Mouse (Mus musculus) MEL (cell line): Measurements from ENCODE around the gene BC035947. TPM values are rescaled to one million over a fixed set of nuclear protein-coding genes. Genes with fewer than 3 reads are reported as not detected.

Experiments
- DNase-seq: peaks from one replicate; pipeline ENCODE4 v3.0.0; 2011; ENCODE audit warnings: low read depth, low spot score
- H3K27ac ChIP-seq: 2 replicates; pipeline ENCODE4 v1.5.1; 2012; ENCODE audit warnings: low read depth, mild to moderate bottlenecking, control low read depth, low read length, moderate library complexity; ENCODE audit not compliant: control insufficient read depth
- H3K27me3 ChIP-seq, 2 experiments: fragments of 150-350 bp in 1 of 2; sonication (generic) in 1 of 2; 2 replicates each; pipeline ENCODE4 v1.6.1; 2012; ENCODE audit warnings: low read length in 2 of 2, mild to moderate bottlenecking in 2 of 2, improper control_type of control experiment in 1 of 2, moderate library complexity in 1 of 2; ENCODE audit not compliant: insufficient read depth in 2 of 2, control insufficient read depth in 1 of 2
- H3K36me3 ChIP-seq, 2 experiments: 2 replicates each; pipeline ENCODE4 v1.6.1; 2012 to 2014; ENCODE audit warnings: low read length in 2 of 2, improper control_type of control experiment in 1 of 2, inconsistent platforms in 1 of 2, mild to moderate bottlenecking in 1 of 2; ENCODE audit not compliant: insufficient read depth in 2 of 2, control insufficient read depth in 1 of 2
- H3K4me1 ChIP-seq, 2 experiments: fragments of 150-350 bp in 1 of 2; sonication (generic) in 1 of 2; 2 replicates each; pipeline ENCODE4 v1.6.1; 2012; ENCODE audit warnings: low read length in 2 of 2, improper control_type of control experiment in 1 of 2, mild to moderate bottlenecking in 1 of 2; ENCODE audit not compliant: insufficient read depth in 2 of 2, control insufficient read depth in 1 of 2
- H3K4me3 ChIP-seq, 2 experiments: fragments of 150-350 bp in 1 of 2; sonication (generic) in 1 of 2; 2 replicates each; pipeline ENCODE4 v1.5.1; 2012; ENCODE audit warnings: low read depth in 2 of 2, low read length in 2 of 2, mild to moderate bottlenecking in 2 of 2, moderate library complexity in 2 of 2, control low read depth in 1 of 2, improper control_type of control experiment in 1 of 2; ENCODE audit not compliant: control insufficient read depth in 1 of 2, insufficient read depth in 1 of 2
- H3K79me2 ChIP-seq: 2 replicates; pipeline ENCODE4 v1.6.1; 2012; ENCODE audit warnings: mild to moderate bottlenecking, low read length, moderate library complexity; ENCODE audit not compliant: control insufficient read depth, poor library complexity, insufficient read depth
- H3K9ac ChIP-seq: 2 replicates; pipeline ENCODE4 v1.6.1; 2012; ENCODE audit warnings: low read depth, mild to moderate bottlenecking, control low read depth, low read length, moderate library complexity; ENCODE audit not compliant: control insufficient read depth, poor library complexity, severe bottlenecking
- H3K9me3 ChIP-seq: fragments of 150-350 bp; sonication (generic); replicated peaks from 2 replicates; pipeline ENCODE4 v1.6.1; 2012; ENCODE audit warnings: mild to moderate bottlenecking, low read length, improper control_type of control experiment, moderate library complexity; ENCODE audit not compliant: insufficient read depth
- CHD2 ChIP-seq: IDR thresholded peaks from 2 replicates; pipeline ENCODE4 v1.6.1; 2011; ENCODE audit warnings: low read length, improper control_type of control experiment
- CTCF ChIP-seq, 3 experiments: IDR thresholded peaks in 2 of 3; conservative IDR thresholded peaks in 1 of 3; 2 replicates each; pipeline ENCODE4 v1.5.1; 2011 to 2012; ENCODE audit warnings: low read length in 3 of 3, low read depth in 2 of 3, mild to moderate bottlenecking in 2 of 3, improper control_type of control experiment in 1 of 3, inconsistent platforms in 1 of 3, mixed read lengths in 1 of 3, moderate library complexity in 1 of 3; ENCODE audit not compliant: control insufficient read depth in 1 of 3, insufficient read depth in 1 of 3, poor library complexity in 1 of 3, severe bottlenecking in 1 of 3
- E2F4 ChIP-seq: IDR thresholded peaks from 2 replicates; pipeline ENCODE4 v1.6.1; 2011; ENCODE audit warnings: low read depth, low read length, improper control_type of control experiment, borderline replicate concordance
- GATA1 ChIP-seq: IDR thresholded peaks from 2 replicates; pipeline ENCODE4 v1.6.1; 2011; ENCODE audit warnings: low read depth, low read length, improper control_type of control experiment
- HCFC1 ChIP-seq: IDR thresholded peaks from 2 replicates; pipeline ENCODE4 v1.6.1; 2012; ENCODE audit warnings: low read depth, mild to moderate bottlenecking, inconsistent platforms, low read length, improper control_type of control experiment, moderate library complexity
- JUND ChIP-seq: IDR thresholded peaks from 2 replicates; pipeline ENCODE4 v1.6.1; 2011; ENCODE audit warnings: low read depth, mild to moderate bottlenecking, improper control_type of control experiment, low read length
- MAX ChIP-seq: IDR thresholded peaks from 2 replicates; pipeline ENCODE4 v1.6.1; 2011; ENCODE audit warnings: low read length, improper control_type of control experiment
- MEF2A ChIP-seq: IDR thresholded peaks from 2 replicates; pipeline ENCODE4 v1.6.1; 2014; ENCODE audit warnings: low read depth, mild to moderate bottlenecking, inconsistent platforms, low read length, improper control_type of control experiment; ENCODE audit not compliant: poor library complexity, insufficient replicate concordance, severe bottlenecking; ENCODE audit errors: extremely low read depth
- NELFE ChIP-seq: IDR thresholded peaks from 2 replicates; pipeline ENCODE4 v1.6.1; 2011; ENCODE audit warnings: low read depth, low read length, improper control_type of control experiment
- NRF1 ChIP-seq: IDR thresholded peaks from 2 replicates; pipeline ENCODE4 v1.6.1; 2014; ENCODE audit warnings: low read depth, mild to moderate bottlenecking, inconsistent platforms, low read length, improper control_type of control experiment, moderate library complexity; ENCODE audit not compliant: poor library complexity, insufficient read depth, severe bottlenecking
- POLR2A ChIP-seq, 2 experiments: IDR thresholded peaks; 2 replicates each; pipeline ENCODE4 v1.6.1; 2011 to 2012; ENCODE audit warnings: low read length in 2 of 2, mild to moderate bottlenecking in 2 of 2, control low read depth in 1 of 2, improper control_type of control experiment in 1 of 2, low read depth in 1 of 2, moderate library complexity in 1 of 2; ENCODE audit not compliant: control insufficient read depth in 1 of 2, insufficient read depth in 1 of 2, poor library complexity in 1 of 2
- POLR2AphosphoS5 ChIP-seq: IDR thresholded peaks from 2 replicates; pipeline ENCODE4 v1.6.1; 2012; ENCODE audit warnings: low read depth, borderline replicate concordance, mild to moderate bottlenecking, inconsistent platforms, low read length, moderate library complexity, mixed read lengths
- RCOR1 ChIP-seq: IDR thresholded peaks from 2 replicates; pipeline ENCODE4 v1.6.1; 2012; ENCODE audit warnings: low read depth, mild to moderate bottlenecking, inconsistent platforms, low read length, improper control_type of control experiment
- SIN3A ChIP-seq: IDR thresholded peaks from 2 replicates; pipeline ENCODE4 v1.6.1; 2012; ENCODE audit warnings: low read length, improper control_type of control experiment, inconsistent platforms
- SMC3 ChIP-seq: IDR thresholded peaks from 2 replicates; pipeline ENCODE4 v1.6.1; 2011; ENCODE audit warnings: low read depth, low read length, improper control_type of control experiment
- TAL1 ChIP-seq: IDR thresholded peaks from 2 replicates; pipeline ENCODE4 v1.6.1; 2012; ENCODE audit warnings: mild to moderate bottlenecking, inconsistent platforms, low read length, moderate library complexity, mixed read lengths
- UBTF ChIP-seq: IDR thresholded peaks from 2 replicates; pipeline ENCODE4 v1.6.1; 2012; ENCODE audit warnings: low read depth, mild to moderate bottlenecking, inconsistent platforms, low read length, improper control_type of control experiment, moderate library complexity, borderline replicate concordance; ENCODE audit not compliant: insufficient read depth
- USF1 ChIP-seq: IDR thresholded peaks from 2 replicates; pipeline ENCODE4 v1.6.1; 2014; ENCODE audit warnings: low read depth, mild to moderate bottlenecking, inconsistent platforms, low read length, improper control_type of control experiment, moderate library complexity
- USF2 ChIP-seq, 2 experiments: IDR thresholded peaks; 2 replicates each; pipeline ENCODE4 v1.6.1; 2011 to 2012; ENCODE audit warnings: improper control_type of control experiment in 2 of 2, low read length in 2 of 2, borderline replicate concordance in 1 of 2, inconsistent platforms in 1 of 2, low read depth in 1 of 2, mild to moderate bottlenecking in 1 of 2; ENCODE audit not compliant: insufficient read depth in 1 of 2
- ZMIZ1 ChIP-seq: IDR thresholded peaks from 2 replicates; pipeline ENCODE4 v1.6.1; 2012; ENCODE audit warnings: low read depth, mild to moderate bottlenecking, inconsistent platforms, low read length, improper control_type of control experiment, moderate library complexity
- ZNF384 ChIP-seq: IDR thresholded peaks from 2 replicates; pipeline ENCODE4 v1.6.1; 2012; ENCODE audit warnings: low read depth, mild to moderate bottlenecking, inconsistent platforms, low read length, improper control_type of control experiment
- polyA plus RNA-seq, 2 experiments: library from polyadenylated mRNA; stranded (reverse) in 1 of 2; unstranded in 1 of 2; fragments of >175 nt in 1 of 2; fragments of >200 nt in 1 of 2; gene quantifications; 2 replicates each; pipeline versions ENCODE4 v1.2.1 to v1.2.4; 2012; ENCODE audit warnings: low replicate concordance in 2 of 2, low read depth in 1 of 2; ENCODE audit not compliant: insufficient read length in 2 of 2, insufficient read depth in 1 of 2, missing spikeins in 1 of 2
- total RNA-seq: library from RNA; depleted of rRNA; stranded (reverse); fragments of 300-350 nt; gene quantifications from 2 replicates; pipeline ENCODE4 v1.2.3, GENCODE M21; 2012

Gene BC035947
- total and polyA plus RNA-seq, 3 experiments, result not detected

GRCm38 (mm10) chr1:78452544-78452943 lies 59.4 kb downstream of the BC035947 start:
- DNase-seq, result no peak
- Histone ChIP-seq H3K9me3 (no peaks in the 10 kb centered on the region), H3K79me2 (no peaks in the 10 kb centered on the region), H3K4me1 (no peaks in the 10 kb centered on the region), H3K9ac (no peak overlapping the region), H3K36me3 (peaks cover 0 to 36% of the 10 kb centered on the region in 2 experiments; a peak in 2 of 4 replicates), H3K27ac (no peak overlapping the region), H3K4me3 (no peak overlapping the region), H3K27me3 (no peaks in the 10 kb centered on the region)
- TF ChIP-seq E2F4 (no peak), USF1 (no peak), JUND (no peak), NELFE (no peak), RCOR1 (no peak), ZMIZ1 (no peak), SIN3A (no peak), POLR2AphosphoS5 (no peak), SMC3 (no peak), UBTF (no peak), CTCF (IDR thresholded peaks at IDR 0.05 in 2 of 3, conservative IDR thresholded peaks at IDR 0.05 in 1 of 3; ENCODE audit: control insufficient read depth in 1 of 3, insufficient read depth in 1 of 3, low read depth in 2 of 3, low read length in 3 of 3, poor library complexity in 1 of 3, severe bottlenecking in 1 of 3) (no peak), NRF1 (no peak), ZNF384 (no peak), POLR2A (IDR thresholded peaks at IDR 0.05; ENCODE audit: control insufficient read depth in 1 of 2, insufficient read depth in 1 of 2, low read depth in 1 of 2, low read length in 2 of 2, poor library complexity in 1 of 2) (no peak), MAX (no peak), USF2 (IDR thresholded peaks at IDR 0.05; ENCODE audit: borderline replicate concordance in 1 of 2, insufficient read depth in 1 of 2, low read depth in 1 of 2, low read length in 2 of 2) (no peak), GATA1 (no peak)

- DNase-seq, result no peak
- peaks cover 0 to 36% of the 10 kb centered on the region in 2 experiments; a peak in 2 of 4 replicates for H3K36me3 ChIP-seq
- TF ChIP-seq CHD2, result no peak
- TF ChIP-seq TAL1, result no peak
- no peak for TF ChIP-seq MEF2A
- no peak for TF ChIP-seq CTCF (IDR thresholded peaks at IDR 0.05 in 2 of 3, conservative IDR thresholded peaks at IDR 0.05 in 1 of 3; ENCODE audit: control insufficient read depth in 1 of 3, insufficient read depth in 1 of 3, low read depth in 2 of 3, low read length in 3 of 3, poor library complexity in 1 of 3, severe bottlenecking in 1 of 3)
- no peak for TF ChIP-seq JUND
- no peak for TF ChIP-seq HCFC1
- H3K4me1 ChIP-seq, result no peaks in the 10 kb centered on the region
- no peaks in the 10 kb centered on the region for H3K27me3 ChIP-seq
- no peaks in the 10 kb centered on the region for H3K79me2 ChIP-seq
- no peak overlapping the region for H3K4me3 ChIP-seq
- H3K27ac ChIP-seq, result no peak overlapping the region
- no peaks in the 10 kb centered on the region for H3K9me3 ChIP-seq
- no peak overlapping the region for H3K9ac ChIP-seq
Observed at GRCm38 (mm10) chr1:78451070-78451854, 60.7 kb downstream of the BC035947 start.
